Mouse (Mus musculus) bone marrow, adult 2 months (tissue): ENCODE measurements around the gene C2cd2. TPM values are rescaled to one million over a fixed set of nuclear protein-coding genes. Genes with fewer than 3 reads are reported as not detected.

Experiments
- H3K27ac ChIP-seq: fragments of 200-500 bp; 2 replicates; pipeline ENCODE4 v1.5.1; 2012; ENCODE audit warnings: low read depth, mild to moderate bottlenecking, control low read depth, inconsistent platforms, low read length; ENCODE audit not compliant: control insufficient read depth, poor library complexity, insufficient read depth
- H3K4me1 ChIP-seq: fragments of 200-500 bp; 2 replicates; pipeline ENCODE4 v1.6.1; 2011; ENCODE audit warnings: low read length; ENCODE audit not compliant: control insufficient read depth, insufficient read depth
- H3K4me3 ChIP-seq: fragments of 200-500 bp; replicated peaks from 2 replicates; pipeline ENCODE3; 2011; ENCODE audit warnings: mild to moderate bottlenecking, low read depth, low read length, control low read depth; ENCODE audit not compliant: control insufficient read depth
- CTCF ChIP-seq: fragments of 200-500 bp; IDR thresholded peaks from 2 replicates; pipeline ENCODE4 v1.5.1; 2011; ENCODE audit warnings: low read length, control low read depth; ENCODE audit not compliant: control insufficient read depth, insufficient read depth
- POLR2A ChIP-seq: fragments of 200-500 bp; IDR thresholded peaks from 2 replicates; pipeline ENCODE4 v1.6.1; 2011; ENCODE audit warnings: low read depth, mild to moderate bottlenecking, control low read depth, low read length, borderline replicate concordance; ENCODE audit not compliant: control insufficient read depth
- WGBS: fragments of 180-500 bp; shearing (Covaris S2); methylation state at CpG from one replicate; pipeline ENCODE4 v1.1.7; 2018; 5-methylcytosine and 5-hydroxymethylcytosine counted together
- polyA plus RNA-seq: library from polyadenylated mRNA; stranded (reverse); fragments of >200 nt; gene quantifications from 2 replicates; pipeline ENCODE4 v1.2.4, GENCODE M21; 2011; ENCODE audit warnings: low replicate concordance; ENCODE audit not compliant: missing spikeins, insufficient read depth, insufficient read length

The C2cd2 gene
- polyA plus RNA-seq, 1 experiment: 5.7 TPM

GRCm38 (mm10) chr16:97929520-97929919 lies 32.9 kb downstream of the C2cd2 start:
- Histone ChIP-seq H3K27ac (no peak overlapping the region), H3K4me3 (no peak overlapping the region), H3K4me1 (no peaks in the 10 kb centered on the region; the same call in 1 of the 2 replicates)
- WGBS: 64% methylated on average over 1 of the region's 1 CpGs
- TF ChIP-seq POLR2A: no peak
- no peak for TF ChIP-seq CTCF

GRCm38 (mm10) chr16:97927331-97927938 lies 35.0 kb downstream of the C2cd2 start:
- 54% methylated on average over 3 of the region's 3 CpGs for WGBS
- TF ChIP-seq POLR2A: no peak
- no peak for TF ChIP-seq CTCF
- Histone ChIP-seq H3K27ac (no peak overlapping the region), H3K4me1 (peaks cover 2% of the 10 kb centered on the region; the same call in 1 of the 2 replicates), H3K4me3 (no peak overlapping the region)

- H3K4me1 ChIP-seq: peaks cover 5% of the 10 kb centered on the region
- no peak overlapping the region for H3K4me3 ChIP-seq
- H3K27ac ChIP-seq: no peak overlapping the region
- TF ChIP-seq CTCF (no peak), POLR2A (no peak)
- WGBS: 64% methylated on average over 9 of the region's 9 CpGs
Measured at GRCm38 (mm10) chr16:97926381-97926780, 36.0 kb downstream of the C2cd2 start.

- no peak for TF ChIP-seq CTCF
- TF ChIP-seq POLR2A: no peak
- Histone ChIP-seq H3K4me1 (peaks cover 5% of the 10 kb centered on the region), H3K27ac (no peak overlapping the region), H3K4me3 (no peak overlapping the region)
- 58% methylated on average over 2 of the region's 2 CpGs for WGBS
Measured at GRCm38 (mm10) chr16:97925760-97926159, 36.6 kb downstream of the C2cd2 start.

- TF ChIP-seq POLR2A (no peak), CTCF (no peak)
- WGBS: 80% methylated on average over 1 of the region's 1 CpGs
- peaks cover 7% of the 10 kb centered on the region for H3K4me1 ChIP-seq
Measured at GRCm38 (mm10) chr16:97923700-97924099, 38.7 kb downstream of the C2cd2 start.

GRCm38 (mm10) chr16:97922779-97923126 lies 39.6 kb downstream of the C2cd2 start:
- Histone ChIP-seq H3K4me1 (peaks cover 7% of the 10 kb centered on the region), H3K27ac (no peak overlapping the region; the same call in 1 of the 2 replicates), H3K4me3 (peak overlapping the region; percentile 94)
- TF ChIP-seq POLR2A (no peak), CTCF (no peak)
- WGBS: 1% methylated on average over 9 of the region's 9 CpGs

More at GRCm38 (mm10) chr16:97923700-97924099, 38.7 kb downstream of the C2cd2 start:
- H3K4me3 ChIP-seq: no peak overlapping the region
- no peak overlapping the region for H3K27ac ChIP-seq

- peak overlapping the region; percentile 94 for H3K4me3 ChIP-seq
- H3K27ac ChIP-seq: peak overlapping the region; percentile 82
- peaks cover 7% of the 10 kb centered on the region for H3K4me1 ChIP-seq
- under 1% methylated on average over 75 of the region's 75 CpGs for WGBS
- TF ChIP-seq POLR2A (peak; percentile 62; the same call in 1 of the 2 replicates), CTCF (no peak)
Measured at GRCm38 (mm10) chr16:97921961-97922778, 40.2 kb downstream of the C2cd2 start.

GRCm38 (mm10) chr16:97920621-97921020 lies 41.8 kb downstream of the C2cd2 start:
- 97% methylated on average over 1 of the region's 1 CpGs for WGBS
- Histone ChIP-seq H3K4me1 (peaks cover 7% of the 10 kb centered on the region), H3K4me3 (no peak overlapping the region), H3K27ac (no peak overlapping the region)
- TF ChIP-seq POLR2A: no peak
- TF ChIP-seq CTCF: no peak

GRCm38 (mm10) chr16:97919793-97920192 lies 42.6 kb downstream of the C2cd2 start:
- TF ChIP-seq POLR2A: no peak
- no peak for TF ChIP-seq CTCF
- Histone ChIP-seq H3K4me3 (no peak overlapping the region), H3K4me1 (peaks cover 7% of the 10 kb centered on the region), H3K27ac (no peak overlapping the region)
- 52% methylated on average over 2 of the region's 2 CpGs for WGBS
